Mouse (Mus musculus) heart, postnatal 0 days (tissue): ENCODE results near the gene Bend3. TPM values are rescaled to one million over a fixed set of nuclear protein-coding genes. Genes with fewer than 3 reads are reported as not detected.

Experiments
- ATAC-seq: fragments of 200-750 bp; cut with Nextera tagmentation; 2 replicates; pipeline ENCODE4 v1.8.0; 2017; ENCODE audit warnings: low read depth, moderate number of reproducible peaks, moderate library complexity; ENCODE audit not compliant: insufficient read depth
- DNase-seq: peaks from one replicate; pipeline ENCODE4 v3.0.0-alpha.2; 2016; ENCODE audit warnings: low spot score
- H3K27ac ChIP-seq: fragments of 300-500 bp; sonication (generic); 2 replicates; pipeline ENCODE4 v1.5.1; 2014; ENCODE audit warnings: low read depth, mild to moderate bottlenecking
- H3K27me3 ChIP-seq: fragments of 300-500 bp; sonication (generic); 2 replicates; pipeline ENCODE4 v1.6.1; 2014; ENCODE audit warnings: low read length, mixed read lengths; ENCODE audit not compliant: control insufficient read depth, insufficient read depth
- H3K36me3 ChIP-seq: fragments of 300-500 bp; sonication (generic); replicated peaks from 2 replicates; pipeline ENCODE4 v1.6.1; 2014; ENCODE audit warnings: low read length, mixed read lengths; ENCODE audit not compliant: control insufficient read depth, insufficient read depth
- H3K4me1 ChIP-seq: fragments of 300-500 bp; sonication (generic); 2 replicates; pipeline ENCODE4 v1.6.1; 2014; ENCODE audit warnings: antibody characterized with exemption; ENCODE audit not compliant: control insufficient read depth, insufficient read depth
- H3K4me2 ChIP-seq: fragments of 300-500 bp; sonication (generic); 2 replicates; pipeline ENCODE4 v1.6.1; 2014; ENCODE audit warnings: low read depth, mild to moderate bottlenecking, low read length, moderate library complexity
- H3K4me3 ChIP-seq: fragments of 300-500 bp; sonication (generic); 2 replicates; pipeline ENCODE4 v1.5.1; 2014; ENCODE audit warnings: low read depth, low read length
- H3K9ac ChIP-seq: fragments of 300-500 bp; sonication (generic); replicated peaks from 2 replicates; pipeline ENCODE4 v1.6.1; 2014; ENCODE audit warnings: low read depth, low read length, mixed read lengths
- H3K9me3 ChIP-seq: fragments of 300-500 bp; sonication (generic); replicated peaks from 2 replicates; pipeline ENCODE4 v1.6.1; 2016; ENCODE audit warnings: low read length; ENCODE audit not compliant: control insufficient read depth
- CTCF ChIP-seq: IDR thresholded peaks from 2 replicates; pipeline ENCODE4 v1.5.1; 2016; ENCODE audit warnings: antibody characterized with exemption, control low read depth, low read depth
- EP300 ChIP-seq: IDR thresholded peaks from 2 replicates; pipeline ENCODE4 v1.6.1; 2016; ENCODE audit warnings: antibody characterized with exemption, low read depth
- WGBS: fragments of 180-500 bp; shearing (Covaris S2); extraction: QIAGEN DNeasy Blood & Tissue Kit; methylation state at CpG from one replicate; pipeline ENCODE4 v1.1.7; 2014; 5-methylcytosine and 5-hydroxymethylcytosine counted together
- polyA plus RNA-seq: library from polyadenylated mRNA; unstranded; fragments of >200 nt; fragmentation: Nextera tagmentation; extraction: Ambion mirVana; gene quantifications from 2 replicates; pipeline ENCODE4 v1.2.1, GENCODE M21; 2015
- total RNA-seq: library from RNA; depleted of rRNA; stranded (reverse); fragments of >200 nt; gene quantifications from 2 replicates; pipeline ENCODE4 v1.2.3, GENCODE M21; 2014; ENCODE audit warnings: low replicate concordance; rRNA removed

Gene Bend3
- total and polyA plus RNA-seq, 2 experiments from 2014 or later, result 1.1 to 12.6 TPM

- no peak for ATAC-seq
- no peaks in the 10 kb centered on the region for H3K9me3 ChIP-seq
- no peak overlapping the region for H3K9ac ChIP-seq
- TF ChIP-seq CTCF (0 out of 2 replicates have a peak, but pooled peaks have one; percentile 12), EP300 (no peak)
- H3K4me3 ChIP-seq, result no peak overlapping the region
- no peak for DNase-seq
- no peak overlapping the region for H3K4me2 ChIP-seq
- no peaks in the 10 kb centered on the region for H3K36me3 ChIP-seq
- 31% methylated on average over 2 of the region's 2 CpGs for WGBS
- no peaks in the 10 kb centered on the region for H3K27me3 ChIP-seq
- H3K27ac ChIP-seq, result no peak overlapping the region
- no peaks in the 10 kb centered on the region for H3K4me1 ChIP-seq
Observed at GRCm38 (mm10) chr10:43560765-43561164, 82.1 kb downstream of the Bend3 start.

- Histone ChIP-seq H3K4me2 (no peak overlapping the region), H3K9ac (no peak overlapping the region), H3K9me3 (no peaks in the 10 kb centered on the region), H3K27me3 (no peaks in the 10 kb centered on the region), H3K4me1 (no peaks in the 10 kb centered on the region), H3K4me3 (no peak overlapping the region), H3K36me3 (no peaks in the 10 kb centered on the region), H3K27ac (no peak overlapping the region)
- DNase-seq (no peak), ATAC-seq (no peak)
- WGBS, result 98% methylated on average over 2 of the region's 2 CpGs
- TF ChIP-seq CTCF (no peak), EP300 (no peak)
Observed at GRCm38 (mm10) chr10:43561311-43561710, 82.7 kb downstream of the Bend3 start.

Other genes with a start within 250 kb of the Bend3 start
- 5.1 and 6.6 TPM in 2 replicates for gene Gm9803, start 45.3 kb downstream of the Bend3 start, total RNA-seq
- gene Gm9803, start 45.3 kb downstream of the Bend3 start, polyA plus RNA-seq, result 23.4 and 26.9 TPM in 2 replicates
- 30.7 and 43.0 TPM in 2 replicates for gene 1700021F05Rik, start 62.2 kb downstream of the Bend3 start, total RNA-seq
- 129 and 133 TPM in 2 replicates for gene 1700021F05Rik, start 62.2 kb downstream of the Bend3 start, polyA plus RNA-seq
- 44.3 and 62.2 TPM in 2 replicates for gene Cd24a, start 99.5 kb downstream of the Bend3 start, total RNA-seq
- gene Cd24a, start 99.5 kb downstream of the Bend3 start, polyA plus RNA-seq, result 32.9 and 33.7 TPM in 2 replicates